Mouse (Mus musculus) retina, adult 2 months (tissue): Measurements from ENCODE around the gene Dera.

Source experiments
- DNase-seq: peaks from one replicate; pipeline ENCODE4 v3.0.0-alpha.2; 2012; ENCODE audit warnings: low read depth, low spot score

Gene Dera

DNA sequence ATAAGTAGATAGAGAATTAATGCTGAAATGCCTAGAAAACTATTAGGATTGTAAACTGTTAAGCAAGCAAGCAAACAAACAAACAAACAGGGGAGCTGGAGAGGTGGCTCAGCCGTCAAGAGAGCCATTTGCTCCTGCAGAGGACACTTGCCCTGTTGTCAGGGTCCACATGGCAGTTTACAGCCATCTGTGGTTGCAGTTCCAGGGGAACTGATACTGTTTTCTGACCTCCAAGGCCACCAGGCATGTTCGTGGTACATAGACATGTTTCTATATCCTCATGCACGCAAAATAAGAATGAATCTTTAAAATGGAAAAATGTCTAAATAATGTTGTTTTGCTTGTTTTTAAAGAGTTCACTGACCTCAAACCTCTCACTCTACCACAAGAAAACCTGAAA lies 52.0 kb downstream of the Dera start:
- DNase-seq = no peak

DNA sequence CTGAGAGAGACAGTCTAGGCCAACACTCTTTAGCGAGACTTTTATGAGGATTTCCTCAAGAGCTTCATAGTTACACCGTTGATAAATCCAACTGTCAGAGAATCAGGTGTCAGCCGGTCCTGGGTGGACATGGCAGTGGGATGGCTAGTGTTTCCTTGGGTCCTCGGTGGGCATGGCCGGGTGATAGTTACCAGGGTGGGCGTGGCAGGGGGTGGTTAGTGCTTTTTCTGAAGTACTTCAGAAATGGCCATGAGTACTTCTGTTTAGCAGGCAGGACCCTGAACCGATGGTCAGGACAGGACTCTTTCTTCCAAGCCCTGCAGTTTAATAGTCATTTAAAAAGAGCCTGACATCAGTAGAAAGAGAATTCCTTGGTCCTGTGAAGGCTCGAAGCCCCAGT lies 52.5 kb downstream of the Dera start:
- no peak for DNase-seq

DNA sequence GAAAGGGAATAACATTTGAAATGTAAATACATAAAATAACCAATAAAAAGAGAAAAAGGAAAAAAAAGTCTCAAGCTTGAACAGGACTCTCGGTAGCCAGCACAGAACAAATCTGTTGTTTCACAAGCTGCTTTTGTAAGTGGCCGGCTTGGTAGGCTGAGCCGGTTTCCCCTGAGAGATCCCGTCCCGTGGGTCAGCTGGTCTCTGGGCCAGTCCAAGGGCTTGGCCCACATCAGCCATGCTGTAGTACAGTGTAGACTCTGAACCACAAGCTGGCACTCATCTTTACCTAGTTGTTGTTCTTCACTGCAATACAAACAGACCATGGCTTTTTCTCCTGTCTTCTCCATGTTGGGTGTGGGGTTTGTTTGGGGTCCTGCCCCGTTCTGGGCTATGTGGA lies 53.0 kb downstream of the Dera start:
- no peak for DNase-seq

DNA sequence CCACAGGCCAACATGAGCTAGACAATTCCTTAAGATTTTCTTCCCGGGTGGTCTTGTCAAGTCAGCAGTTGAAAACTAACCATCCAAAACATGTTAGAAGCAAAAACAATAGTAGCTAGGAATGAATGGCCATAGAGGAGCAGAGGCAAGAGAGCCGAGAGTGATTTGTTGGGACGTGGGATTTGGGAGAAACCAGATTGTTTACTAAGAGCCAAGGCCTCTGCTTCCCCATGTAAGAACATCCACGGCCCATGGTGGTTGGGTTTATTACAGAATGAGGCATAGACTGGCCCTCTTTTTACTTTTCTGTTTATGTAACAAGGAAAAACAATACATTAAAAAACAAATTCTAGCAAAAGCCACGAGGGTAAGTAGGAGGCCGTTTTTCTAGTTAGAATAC lies 54.4 kb downstream of the Dera start:
- no peak for DNase-seq

DNA sequence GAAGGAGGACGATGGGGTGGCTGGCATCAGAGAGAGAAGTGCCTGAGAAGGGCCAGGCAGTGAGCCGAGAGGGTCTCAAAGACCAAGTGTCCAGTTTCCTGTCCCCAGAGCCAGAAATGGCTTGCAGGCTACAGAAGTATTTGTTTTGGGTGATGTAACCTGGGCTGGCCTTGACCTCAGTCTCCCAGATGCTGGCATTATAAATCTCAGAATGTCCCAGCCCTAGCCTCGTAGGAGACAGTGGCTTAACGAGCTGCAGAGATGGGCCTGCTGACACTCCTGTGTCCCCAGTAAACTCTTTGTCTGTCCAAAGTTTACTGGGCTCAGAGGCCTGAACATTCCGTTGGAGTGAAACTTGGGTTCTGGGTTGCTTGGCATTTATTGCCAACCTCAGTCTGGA lies 55.8 kb downstream of the Dera start:
- no peak for DNase-seq

DNA sequence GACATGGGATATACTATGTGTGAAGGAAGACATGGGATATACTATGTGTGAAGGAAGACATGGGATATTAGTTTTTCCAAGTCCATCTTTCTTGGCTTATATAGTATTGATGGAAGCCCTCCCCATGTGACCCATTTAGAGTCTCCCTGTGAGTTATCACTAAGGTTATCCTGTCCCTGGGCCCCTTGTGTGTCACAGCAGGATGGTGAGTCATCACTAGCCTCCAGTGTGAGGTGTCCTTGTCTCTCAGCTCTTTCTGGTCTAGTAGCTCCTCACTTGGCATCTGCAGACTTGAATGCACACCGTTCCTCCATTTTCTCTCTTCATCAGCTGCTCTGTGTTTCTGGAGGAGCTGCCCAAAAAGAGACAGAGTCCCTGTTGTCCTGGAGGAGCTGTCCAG lies 59.7 kb downstream of the Dera start:
- no peak for DNase-seq

DNA sequence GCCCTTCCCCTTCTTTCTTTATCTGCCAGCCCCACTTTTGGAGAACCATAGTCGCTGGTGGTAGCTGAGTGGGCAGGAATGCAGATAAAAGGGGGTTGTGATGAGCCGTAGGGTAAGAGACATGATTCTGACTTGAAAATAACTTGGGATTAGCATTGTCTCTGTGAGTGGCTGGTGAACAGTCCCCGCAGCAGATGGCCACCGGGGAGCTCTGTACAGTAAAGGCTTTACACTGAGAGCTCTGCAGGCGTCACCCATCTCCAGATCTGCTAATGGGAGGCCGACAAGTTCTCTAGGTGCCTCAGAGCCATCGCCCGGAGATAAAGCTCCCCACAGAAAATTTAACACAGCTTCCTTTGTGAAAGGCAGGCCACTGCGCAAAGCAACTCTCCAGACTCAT lies 62.2 kb downstream of the Dera start:
- no peak for DNase-seq

DNA sequence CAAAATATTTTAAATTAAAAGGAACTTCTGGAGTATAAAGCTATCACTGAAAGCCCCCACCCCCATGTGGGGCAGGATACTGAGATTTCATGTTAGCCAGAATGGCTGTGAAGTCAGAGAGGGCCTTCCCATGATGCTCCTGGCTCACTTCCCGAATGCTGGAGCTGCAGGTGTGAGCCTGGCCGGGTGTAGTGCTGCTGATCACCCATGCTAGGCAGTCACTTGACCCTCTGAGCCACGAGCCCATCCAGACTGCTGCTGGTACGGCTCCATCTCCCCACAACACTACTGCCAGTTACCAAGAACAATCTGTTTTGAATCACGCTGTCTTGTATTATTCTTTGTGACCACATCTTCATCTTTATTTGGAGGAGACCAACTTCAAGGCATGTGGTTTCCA lies 68.2 kb downstream of the Dera start:
- DNase-seq = no peak

DNA sequence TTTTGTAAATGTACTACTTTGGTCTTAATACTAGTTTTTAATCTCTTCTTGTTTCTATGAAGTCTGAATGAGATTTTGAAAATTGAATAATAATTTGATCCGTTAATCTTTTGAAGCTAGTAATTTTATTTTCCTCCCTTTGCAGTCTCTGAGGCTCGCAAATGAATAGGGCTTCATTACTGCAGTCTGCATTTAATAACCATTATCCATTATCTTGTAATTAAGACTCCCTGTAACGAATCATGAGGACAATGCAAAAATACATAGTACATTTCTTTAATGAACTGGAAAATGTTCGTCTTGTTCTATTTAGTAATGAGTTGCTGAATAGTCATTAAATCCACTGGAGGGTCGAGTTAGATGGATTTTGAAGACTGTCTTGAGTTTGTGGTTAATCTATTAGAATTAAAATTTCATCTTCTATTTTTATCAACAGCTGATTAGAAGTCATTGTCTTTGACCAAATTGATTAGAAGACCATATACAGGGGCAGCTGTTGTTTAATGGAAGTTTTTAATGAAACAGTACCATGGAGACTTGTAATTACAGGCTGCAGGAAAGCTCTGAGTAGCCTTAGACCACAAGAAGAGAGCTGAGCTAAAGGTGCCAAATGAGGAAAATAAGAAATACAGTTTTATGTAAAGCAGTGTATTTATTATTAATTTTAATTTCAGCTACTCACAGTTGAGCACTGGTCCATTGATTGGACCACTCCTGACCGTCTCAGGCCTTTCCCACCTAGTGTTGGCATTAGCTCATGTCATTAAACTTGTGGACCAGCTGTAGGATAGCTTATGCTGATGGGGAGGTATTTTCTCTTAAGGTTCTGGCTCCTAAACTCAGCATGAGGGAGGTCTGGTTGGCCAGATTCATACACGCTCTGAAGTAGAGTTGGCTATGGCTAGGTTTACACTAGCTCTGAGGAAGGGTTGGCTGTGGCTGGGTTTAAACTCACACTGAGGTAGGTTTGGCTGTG lies 70.0 kb downstream of the Dera start:
- no peak for DNase-seq

DNA sequence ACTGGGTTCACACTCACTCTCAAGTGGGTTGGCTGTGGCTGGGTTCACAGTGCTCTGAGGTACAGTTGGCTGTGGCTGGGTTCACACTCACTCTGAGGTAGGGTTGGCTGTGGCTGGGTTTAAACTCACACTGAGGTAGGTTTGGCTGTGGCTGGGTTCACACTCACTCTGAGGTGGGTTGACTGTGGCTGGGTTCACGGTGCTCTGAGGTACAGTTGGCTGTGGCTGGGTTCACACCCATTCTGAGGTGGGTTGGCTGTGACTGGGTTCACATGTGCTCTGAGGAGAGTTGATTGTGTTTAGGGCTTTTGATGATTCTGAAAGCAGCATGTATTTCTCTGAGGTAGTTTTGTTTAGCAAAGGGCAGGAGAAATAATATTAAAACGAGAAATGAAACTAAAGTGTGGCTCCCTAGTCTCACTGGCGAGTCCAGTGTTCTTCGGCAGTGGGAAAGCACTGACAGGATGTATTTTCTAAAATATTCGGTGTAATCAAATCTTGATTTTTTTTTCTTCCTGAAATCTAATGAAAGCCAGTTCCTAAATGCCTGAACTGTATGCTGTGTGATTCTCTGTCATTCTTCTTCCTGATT lies 70.8 kb downstream of the Dera start:
- no peak for DNase-seq

DNA sequence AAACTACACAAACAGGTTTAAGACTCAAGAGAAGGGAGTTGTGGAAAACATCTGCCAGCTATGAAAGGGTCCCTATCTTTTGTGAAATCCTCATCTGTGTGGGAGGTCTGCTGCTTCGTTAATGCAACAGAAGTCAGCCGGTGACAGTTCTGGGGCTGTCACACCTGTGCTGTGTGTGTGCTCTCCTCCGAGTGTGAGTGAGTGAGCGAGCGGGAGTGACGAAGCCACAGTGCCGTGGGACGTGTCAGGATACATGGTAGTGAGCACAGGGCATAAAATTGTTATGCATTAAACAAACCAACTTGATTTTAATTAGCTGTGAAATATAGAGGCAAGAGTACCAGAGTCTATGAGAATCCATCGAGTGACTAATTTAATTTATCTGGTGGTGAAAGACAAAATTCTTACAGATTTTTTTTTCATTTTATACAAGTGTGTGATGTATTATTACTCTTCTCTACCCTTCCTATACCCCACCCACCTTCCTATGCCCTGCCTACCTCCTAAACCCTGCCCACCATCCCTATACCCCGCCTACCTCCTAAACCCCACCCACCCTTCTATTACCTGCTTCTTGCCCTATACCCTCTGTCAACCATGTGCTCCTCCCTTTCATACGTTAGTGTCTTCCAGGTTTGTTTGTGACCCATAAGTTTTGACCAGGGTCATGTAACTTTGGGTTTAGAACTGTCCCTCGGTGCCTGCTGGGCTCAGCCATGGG lies 74.9 kb downstream of the Dera start:
- no peak for DNase-seq

DNA sequence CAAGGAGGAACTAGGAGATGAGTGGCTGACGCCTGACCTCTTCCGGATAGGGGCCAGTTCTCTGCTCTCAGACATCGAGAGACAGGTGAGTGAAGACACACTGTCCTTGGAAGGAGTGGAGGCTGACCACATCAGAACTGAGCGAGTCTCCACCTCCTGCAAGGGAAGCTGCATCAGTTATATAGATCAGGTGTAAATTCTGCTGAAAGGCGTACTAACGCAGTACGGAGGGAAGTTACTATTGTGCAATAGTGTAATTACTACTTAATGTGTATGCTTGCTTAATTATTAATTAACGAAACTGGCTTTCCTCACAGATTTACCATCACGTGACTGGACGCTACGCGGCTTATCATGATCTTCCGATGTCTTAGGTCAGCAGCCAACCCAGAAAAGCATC lies 82.5 kb downstream of the Dera start:
- no peak for DNase-seq

DNA sequence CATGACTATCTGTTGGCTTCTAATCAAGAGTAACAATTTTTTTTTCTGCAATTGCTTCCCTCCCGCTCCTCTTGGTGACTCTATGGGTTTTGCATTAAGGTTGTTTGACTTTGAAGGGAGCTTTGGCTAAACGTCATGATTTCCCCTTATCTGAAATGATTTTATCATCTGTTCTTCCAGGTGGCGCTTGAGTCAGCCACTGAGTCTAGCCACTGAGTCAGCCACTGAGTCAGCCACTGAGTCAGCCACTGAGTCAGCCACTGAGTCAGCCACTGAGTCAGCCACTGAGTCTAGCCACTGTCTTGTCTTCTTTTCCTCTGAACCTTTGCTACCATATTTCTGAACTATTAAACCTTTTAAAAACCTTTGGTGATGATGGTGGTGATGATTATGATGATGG lies 89.0 kb downstream of the Dera start:
- DNase-seq = no peak

DNA sequence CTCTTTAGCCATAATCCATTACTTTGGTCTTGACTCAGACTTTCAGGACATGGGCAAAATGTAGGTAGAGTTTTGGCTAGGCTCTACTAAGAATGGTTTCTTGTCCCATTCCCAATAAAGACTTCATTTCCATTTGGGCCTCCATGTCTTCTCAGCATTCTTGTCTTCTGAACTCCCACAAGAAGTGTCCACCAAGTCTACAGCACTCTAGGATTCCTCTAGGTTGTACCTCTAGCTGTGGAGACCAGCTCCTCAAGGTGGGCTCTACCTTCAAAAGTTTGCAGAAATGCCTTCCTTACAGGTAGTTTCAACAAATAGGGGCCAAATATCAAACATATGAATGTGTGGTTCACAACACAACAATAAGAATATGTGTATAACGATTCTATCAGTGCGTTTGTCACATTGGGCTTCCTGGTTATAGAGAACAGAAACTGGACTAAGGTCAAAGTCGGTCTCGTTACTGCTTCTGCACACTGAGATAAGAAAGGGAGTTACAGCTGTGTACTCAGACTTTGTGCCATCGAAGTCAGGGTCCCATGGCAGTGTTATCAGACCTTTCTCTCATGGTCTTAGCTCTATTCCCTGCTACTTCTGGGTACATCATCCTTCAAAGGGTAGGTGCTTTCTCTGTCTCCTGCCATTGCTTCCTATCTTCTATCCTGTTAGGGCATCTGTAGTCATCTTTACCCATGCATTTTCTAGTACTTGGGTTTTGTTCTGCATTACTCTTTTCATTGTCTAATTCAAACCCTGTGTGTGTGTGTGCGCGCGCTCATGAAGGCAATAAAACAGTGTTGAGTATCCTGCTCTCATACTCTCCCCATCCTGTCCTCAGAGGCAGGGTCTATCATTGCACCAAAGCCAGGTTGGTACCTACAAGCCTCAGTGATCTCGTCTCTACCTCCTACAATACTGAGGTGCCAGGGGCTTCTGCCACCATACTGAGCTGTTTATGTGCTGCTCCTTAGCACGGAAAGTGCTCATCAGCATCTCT lies 103.2 kb downstream of the Dera start:
- DNase-seq = no peak

DNA sequence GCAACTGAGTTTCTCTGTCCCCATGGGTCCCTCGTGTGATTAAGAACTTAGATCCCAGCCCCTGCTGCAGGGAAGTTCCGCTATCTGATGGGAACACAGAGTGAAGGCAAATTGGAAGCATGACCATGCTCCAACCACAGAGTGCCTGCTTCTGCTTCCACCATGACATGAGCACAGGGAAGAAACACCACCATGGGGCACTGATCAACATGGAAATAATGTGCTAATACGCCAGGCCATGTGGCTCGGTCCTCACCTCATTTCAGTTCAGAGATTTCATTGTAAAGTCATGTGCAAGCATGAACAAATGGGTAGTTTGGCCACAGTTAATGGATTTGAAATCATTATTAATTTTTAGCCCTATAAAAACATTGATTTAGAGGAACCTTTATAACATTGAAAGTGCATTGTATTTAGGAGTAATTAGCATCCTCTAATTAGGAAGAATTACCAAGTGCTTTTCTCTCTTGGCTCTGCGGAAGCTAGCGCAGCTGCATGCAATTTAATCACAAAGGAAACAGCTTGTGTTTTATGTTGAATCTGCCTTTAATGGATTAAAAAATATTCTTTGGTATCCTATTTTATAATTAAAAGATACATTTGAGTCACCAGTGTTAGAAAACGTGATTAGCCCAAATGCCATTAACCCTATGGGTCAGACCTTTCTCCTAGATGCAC lies 115.7 kb downstream of the Dera start:
- no peak for DNase-seq

DNA sequence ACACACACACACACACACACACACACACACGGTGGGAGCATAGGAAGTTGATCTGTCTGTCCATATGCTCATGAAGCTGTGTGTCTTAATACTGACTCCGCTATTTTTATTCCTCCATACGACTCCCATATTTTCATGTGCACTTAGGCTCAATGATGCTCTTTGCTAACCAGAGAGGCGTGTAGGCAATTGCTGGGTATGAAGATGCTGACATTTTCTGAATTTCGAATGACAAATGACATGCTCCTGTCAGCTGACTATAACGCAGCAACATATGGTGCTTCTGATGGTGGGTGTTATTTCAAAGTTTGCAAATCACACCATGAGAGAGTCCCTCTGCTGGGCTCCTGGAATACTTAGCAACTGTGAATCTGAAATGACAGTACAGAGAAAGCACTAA lies 116.3 kb downstream of the Dera start:
- no peak for DNase-seq

DNA sequence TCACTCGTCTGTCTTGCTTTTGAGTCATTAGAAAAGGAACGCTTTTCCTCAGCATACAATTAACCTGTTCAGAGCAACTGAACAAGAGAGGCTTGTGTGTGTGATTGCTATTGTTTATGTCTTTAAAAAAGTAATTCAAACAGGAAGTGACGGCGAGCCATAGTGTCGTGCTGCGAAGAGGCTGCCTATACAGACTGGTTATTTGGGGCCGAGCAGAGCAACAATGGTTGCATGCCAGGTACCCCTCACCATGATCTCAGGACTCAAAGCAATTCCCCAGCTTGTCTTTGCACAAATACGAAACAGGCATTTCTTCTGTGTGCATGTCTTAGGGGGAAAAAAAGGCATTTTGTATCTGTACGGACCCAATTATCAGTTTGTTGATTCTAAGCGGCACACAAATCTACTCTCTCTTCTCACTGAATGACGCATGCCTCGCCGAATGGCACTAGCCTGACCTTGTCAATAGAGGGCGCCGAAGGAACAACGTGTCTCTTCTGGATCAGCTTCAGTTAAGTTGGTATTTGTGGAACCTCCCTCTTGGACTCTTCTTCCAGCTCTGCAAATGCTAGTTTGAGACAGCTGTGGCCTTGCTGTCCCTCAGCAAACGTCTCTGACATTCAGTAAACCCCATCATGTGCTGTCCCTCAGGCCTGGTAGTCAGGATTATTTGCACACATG lies 117.8 kb downstream of the Dera start:
- DNase-seq = peak; percentile 4

DNA sequence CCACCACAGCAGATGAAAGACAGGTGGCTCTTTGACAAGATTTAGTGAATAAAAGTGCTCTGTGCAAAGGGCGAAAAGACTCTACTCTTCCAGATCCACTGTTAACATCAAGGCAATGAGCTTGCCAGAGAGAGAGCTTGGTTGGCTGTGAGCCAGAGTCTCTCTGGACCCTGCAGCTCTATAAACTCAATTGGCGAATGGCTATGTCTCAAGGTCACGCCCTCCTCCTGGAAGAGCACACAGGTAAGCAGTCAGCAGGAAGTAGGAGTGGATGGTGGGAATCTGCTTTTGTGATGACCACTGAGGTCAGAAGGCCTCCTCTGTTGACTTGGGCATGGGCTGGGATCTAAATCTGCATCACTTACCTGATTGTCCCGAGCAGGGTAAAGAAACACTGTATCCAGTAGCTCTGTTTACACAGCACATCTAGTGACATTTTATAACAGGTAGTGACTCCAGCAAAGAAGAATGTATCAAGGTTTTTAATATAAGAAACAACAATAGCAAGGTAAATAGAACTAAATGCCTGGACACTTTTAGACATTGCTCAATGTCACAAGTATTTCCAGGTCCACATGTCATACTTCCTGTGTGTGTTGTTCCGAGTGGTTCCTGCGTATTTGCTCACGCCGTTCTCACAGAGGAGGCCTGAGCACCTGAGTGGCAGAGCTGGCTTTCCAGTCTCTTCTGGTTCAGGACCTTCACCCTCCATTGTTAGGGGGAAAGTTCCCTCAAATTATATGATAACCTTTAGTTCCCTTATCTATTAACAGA lies 120.3 kb downstream of the Dera start:
- DNase-seq = no peak

DNA sequence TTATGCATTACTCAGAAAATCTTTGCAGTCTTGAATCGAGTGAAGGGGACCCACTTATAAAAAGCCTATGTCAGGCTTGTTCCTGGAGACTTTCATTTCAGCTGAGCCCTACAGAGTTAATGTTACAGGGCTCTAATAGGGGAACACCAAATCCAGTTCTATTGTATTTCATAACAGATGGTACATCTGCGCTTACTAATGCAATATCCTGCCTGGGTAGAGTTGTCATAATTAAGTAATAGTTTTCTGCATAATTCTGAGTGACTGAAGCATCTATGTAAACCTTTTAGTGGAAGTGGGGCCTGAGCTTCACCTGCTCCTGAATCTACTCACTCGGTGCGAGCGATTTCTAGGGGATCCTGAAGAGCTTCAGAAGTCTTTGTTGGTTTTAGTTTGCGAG lies 131.3 kb downstream of the Dera start:
- DNase-seq = no peak
